Mouse (Mus musculus) central nervous system, embryonic 18 days (tissue): ENCODE measurements around the gene Elk1. TPM values are rescaled to one million over a fixed set of nuclear protein-coding genes. Genes with fewer than 3 reads are reported as not detected.

ENCODE experiments used
- polyA plus RNA-seq: library from polyadenylated mRNA; depleted of rRNA; stranded (reverse); fragments of >200 nt; gene quantifications from 2 replicates; pipeline ENCODE4 v1.2.3, GENCODE M21; 2012; rRNA removed

Elk1 gene
- 32.2 and 35.8 TPM in 2 replicates for polyA plus RNA-seq

GRCm38 (mm10) chrX:20950191-20950880 is at the start of gene Elk1:
TSS of gene Elk1 (minus strand) at chrX:20950608.

GRCm38 (mm10) chrX:20961477-20962378 is 11.3 kb upstream of the Elk1 start, which contains the start of gene Uxt:
TSS of gene Uxt (minus strand) at chrX:20962017.

GRCm38 (mm10) chrX:20931364-20931763 is 19.0 kb downstream of the Elk1 start, which contains the start of gene Cfp:
TSS of gene Cfp (minus strand) at chrX:20931555.

GRCm38 (mm10) chrX:20920844-20921364 is 29.5 kb downstream of the Elk1 start, which contains the start of gene Syn1:
TSS of gene Syn1 (minus strand) at chrX:20921004.

Other genes with a start within 250 kb of the Elk1 start
- 102 TPM in 2 replicates for gene Usp11, start 246.7 kb downstream of the Elk1 start, polyA plus RNA-seq
- 258 and 278 TPM in 2 replicates for gene Araf, start 152.8 kb downstream of the Elk1 start, polyA plus RNA-seq
- gene Timp1, start 80.4 kb downstream of the Elk1 start, polyA plus RNA-seq, result 7.0 and 10.7 TPM in 2 replicates
- 54.8 and 59.8 TPM in 2 replicates for gene Syn1, start 29.6 kb downstream of the Elk1 start, polyA plus RNA-seq
- gene Cfp, start 19.1 kb downstream of the Elk1 start, polyA plus RNA-seq, result 23.3 and 24.3 TPM in 2 replicates
- gene Uxt, start 11.4 kb upstream of the Elk1 start, polyA plus RNA-seq, result 14.9 and 15.6 TPM in 2 replicates
- gene Zfp182, start 111.7 kb upstream of the Elk1 start, polyA plus RNA-seq, result 9.3 and 10.8 TPM in 2 replicates
- not detected in 2 replicates for gene Spaca5, start 117.8 kb upstream of the Elk1 start, polyA plus RNA-seq
- 2.0 and 2.1 TPM in 2 replicates for gene Zfp300, start 138.9 kb upstream of the Elk1 start, polyA plus RNA-seq
- gene Ssxa1, start 165.2 kb upstream of the Elk1 start, polyA plus RNA-seq, result not detected in 2 replicates
- gene Gm21876, start 225.0 kb upstream of the Elk1 start, polyA plus RNA-seq, result not detected in 2 replicates